Mouse (Mus musculus) brain, adult 2 months (tissue): ENCODE results near the gene Prlr.
A peak's percentile ranks its signal among the peaks of the same experiment; 100 is the strongest.

Experiments
- DNase-seq: peaks from one replicate; pipeline ENCODE4 v3.0.0; 2011; ENCODE audit warnings: low read depth, low spot score

The Prlr gene

DNA sequence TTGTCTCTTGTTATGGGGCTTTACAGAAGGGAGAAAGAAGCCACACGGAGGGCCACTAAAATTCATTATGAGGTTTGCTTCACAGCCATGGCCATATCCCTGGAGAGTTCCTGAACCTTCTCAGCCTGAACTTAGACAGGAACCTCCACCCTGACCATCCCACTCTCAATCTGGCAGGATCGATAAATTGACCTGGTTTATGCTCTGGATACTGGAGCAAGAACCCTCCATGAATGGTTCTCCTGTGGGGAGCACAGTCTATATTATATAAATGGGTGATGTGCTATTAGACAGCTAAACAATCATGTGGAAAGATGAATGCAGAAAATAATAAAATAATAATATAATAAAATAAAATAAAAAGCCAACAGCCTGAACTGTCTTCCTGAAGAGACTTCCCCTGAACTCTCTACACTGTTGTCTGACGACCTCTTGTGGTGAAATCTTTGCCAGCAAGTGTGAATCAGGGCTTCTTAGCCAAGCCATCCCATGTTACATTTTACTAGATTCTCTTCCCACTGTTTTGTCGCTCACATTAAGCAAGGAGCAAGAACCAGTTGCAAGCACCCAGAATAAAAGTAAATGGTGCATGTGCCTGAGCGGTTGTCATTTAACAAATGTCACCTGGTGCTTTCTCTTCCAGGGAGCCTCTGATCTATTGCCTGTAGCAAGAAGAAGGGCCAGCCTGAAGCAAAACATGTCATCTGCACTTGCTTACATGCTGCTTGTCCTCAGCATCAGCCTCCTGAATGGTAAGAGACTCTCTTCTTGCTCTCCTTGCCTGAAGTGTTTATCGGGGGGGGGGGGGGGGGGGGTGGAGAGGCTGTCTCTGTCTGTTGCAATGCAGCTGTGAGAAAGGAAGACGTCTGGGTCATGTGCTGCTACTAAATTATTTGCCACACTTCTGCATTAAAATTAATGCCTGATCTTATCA is 136.8 kb downstream of the Prlr start:
- peak; percentile 81 for DNase-seq

DNA sequence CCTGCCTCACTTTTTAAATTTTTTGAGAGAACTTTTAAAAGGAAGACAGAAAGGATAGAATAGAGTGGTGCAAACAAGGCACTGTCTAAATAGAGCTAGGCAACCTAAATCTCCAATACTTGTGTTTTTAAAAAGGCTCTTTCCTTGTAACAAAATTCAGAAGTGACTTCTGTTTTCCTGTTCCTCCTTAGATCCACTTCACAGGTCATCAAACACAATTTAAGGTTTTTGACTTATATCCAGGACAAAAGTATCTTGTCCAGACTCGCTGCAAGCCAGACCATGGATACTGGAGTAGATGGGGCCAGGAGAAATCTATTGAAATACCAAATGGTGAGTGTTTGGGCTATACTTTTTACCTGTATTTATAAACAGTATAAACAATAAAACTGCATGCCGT is 148.0 kb downstream of the Prlr start, which contains the start of gene Gm21973:
Gene Gm21973, plus strand, starts transcription at position 301 of the 400 bp plus-strand sequence.
- DNase-seq: no peak

DNA sequence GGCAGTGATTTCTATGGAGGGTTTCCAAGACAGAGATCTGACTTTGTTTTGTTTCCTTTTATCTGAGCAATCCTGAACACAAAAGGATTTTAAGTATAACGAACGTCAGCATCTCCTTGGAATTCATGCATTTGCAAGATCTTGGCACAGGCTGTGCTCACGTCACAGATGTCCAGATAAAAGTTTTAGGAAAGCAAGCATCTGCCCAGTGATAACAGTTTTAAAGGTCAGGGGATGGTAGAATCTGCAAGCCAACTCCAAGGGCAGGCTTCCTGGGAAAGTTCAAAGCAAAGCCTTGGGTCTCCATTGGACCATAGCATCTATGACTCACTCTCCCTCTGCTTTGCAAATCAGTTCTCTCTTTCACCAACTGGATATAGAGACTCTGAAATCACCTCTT is 153.6 kb downstream of the Prlr start:
- DNase-seq: no peak

DNA sequence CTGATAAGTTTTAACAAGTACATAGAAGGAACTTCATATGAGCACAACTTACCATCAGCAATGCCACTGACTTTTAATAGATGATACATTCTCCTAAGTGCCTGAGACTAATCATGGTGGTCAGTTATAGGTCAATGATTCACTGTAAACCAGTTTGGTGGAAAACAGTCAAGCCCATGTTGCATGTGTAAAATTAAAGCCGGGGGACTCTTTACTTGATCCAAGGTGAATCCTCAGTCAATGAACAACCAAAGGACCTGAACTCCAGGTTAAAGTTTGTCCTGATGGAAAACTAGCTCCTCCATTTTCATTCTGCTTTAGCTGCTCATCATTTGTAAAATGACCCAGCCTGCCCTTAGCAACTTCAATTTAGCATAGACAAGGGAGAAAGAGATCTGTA is 155.5 kb downstream of the Prlr start:
- DNase-seq: no peak

DNA sequence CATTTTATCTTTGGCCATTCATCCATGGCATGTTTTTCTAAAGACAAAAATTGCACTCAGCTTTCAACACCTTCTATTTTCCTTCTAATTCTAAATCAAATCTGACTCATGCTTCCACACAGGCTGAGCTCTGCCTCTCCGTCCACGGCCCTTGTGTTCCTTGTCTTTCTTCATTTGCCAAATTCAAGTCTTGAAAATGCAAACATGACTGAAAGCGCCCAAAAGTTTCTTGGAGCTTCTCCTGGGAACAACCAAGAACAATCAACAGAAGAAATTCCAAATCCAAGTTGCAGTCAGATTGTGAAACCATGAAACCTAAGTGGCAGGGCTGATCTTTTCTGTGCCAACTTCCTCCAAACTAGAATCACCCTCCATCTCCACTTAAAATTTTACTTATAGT is 161.6 kb downstream of the Prlr start:
- peak; percentile 15 for DNase-seq

DNA sequence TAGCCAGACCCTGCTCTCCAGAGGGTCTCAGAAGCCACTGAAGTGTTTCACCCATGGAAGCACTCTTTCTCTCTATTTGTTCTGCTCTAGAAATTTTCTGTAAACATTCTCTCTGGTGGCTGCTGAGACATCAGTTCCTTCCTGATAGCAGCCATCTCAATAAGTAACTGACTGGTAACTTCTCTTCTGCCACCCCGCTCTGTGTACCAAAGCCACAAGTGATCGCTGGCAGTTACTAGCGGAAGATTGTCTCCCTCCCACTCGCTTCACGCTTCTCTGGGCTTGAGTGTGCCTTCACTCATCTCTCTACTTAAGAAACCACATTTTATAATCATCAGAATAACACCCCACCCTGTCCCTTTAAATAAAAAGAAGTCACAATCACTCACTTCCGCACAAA is 170.0 kb downstream of the Prlr start:
- DNase-seq: no peak

DNA sequence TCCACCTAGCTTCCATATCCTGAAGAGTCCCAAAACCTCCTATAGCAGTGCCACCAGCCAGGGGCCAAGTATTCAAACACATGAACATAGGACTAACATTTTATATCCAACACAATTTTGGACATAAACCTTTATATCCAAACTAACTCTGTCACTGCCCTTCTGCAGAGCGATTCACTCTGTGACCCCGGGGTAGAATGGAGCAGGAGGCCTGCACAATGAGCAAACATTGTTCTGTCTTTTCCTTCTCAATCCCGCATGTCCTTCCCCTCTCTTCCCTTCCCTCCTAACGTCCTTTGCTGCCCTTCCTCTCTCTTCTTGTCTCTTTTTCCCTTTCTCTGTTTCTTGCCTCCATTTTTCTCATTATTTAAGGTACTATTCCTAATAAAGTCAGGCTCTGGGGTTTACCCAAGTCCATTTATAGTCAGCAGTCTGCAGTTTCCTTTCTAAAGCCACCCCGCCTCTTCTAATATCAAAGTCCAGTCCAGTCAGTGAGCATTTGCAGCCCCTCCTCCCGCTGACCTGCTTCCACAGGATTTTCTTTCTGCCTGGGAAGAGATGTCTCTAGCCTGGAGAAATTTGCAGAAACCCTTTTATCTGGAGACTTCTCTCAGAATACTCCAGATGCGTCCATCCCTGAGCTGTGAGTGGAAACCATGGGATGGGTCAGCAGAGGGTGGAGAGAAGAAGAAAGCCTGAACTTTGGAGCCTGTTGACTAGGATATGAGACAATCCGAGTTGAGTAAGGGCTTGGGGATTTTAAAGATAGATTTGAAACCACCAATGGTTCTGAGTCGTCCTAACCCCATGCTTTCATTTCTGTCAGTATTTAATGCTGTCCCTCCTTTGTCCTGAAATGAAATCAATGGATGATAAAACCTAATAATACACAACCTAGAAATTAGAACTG is 181.3 kb downstream of the Prlr start, which contains the start of gene Agxt2:
Gene Agxt2, plus strand, starts transcription at position 494 of the 910 bp plus-strand sequence.
- no peak for DNase-seq

DNA sequence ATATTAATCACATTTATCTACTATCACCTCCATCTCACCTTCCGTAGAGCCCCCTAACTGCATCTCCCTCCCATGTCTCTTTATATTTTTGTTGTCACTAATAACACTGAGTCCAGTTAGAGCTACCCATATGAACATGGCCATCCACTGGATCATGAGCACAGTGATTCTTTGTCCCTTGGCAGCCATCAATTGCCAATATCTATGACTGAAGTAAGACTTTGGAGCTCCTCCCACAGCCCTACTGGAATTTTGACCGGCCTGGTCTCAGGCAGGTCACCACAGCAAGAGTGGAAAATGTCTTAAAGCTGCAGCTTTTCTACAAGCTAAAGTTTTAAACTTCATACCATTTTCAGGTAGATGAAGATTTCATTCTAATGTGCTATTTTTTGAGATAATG is 189.3 kb downstream of the Prlr start:
- no peak for DNase-seq

DNA sequence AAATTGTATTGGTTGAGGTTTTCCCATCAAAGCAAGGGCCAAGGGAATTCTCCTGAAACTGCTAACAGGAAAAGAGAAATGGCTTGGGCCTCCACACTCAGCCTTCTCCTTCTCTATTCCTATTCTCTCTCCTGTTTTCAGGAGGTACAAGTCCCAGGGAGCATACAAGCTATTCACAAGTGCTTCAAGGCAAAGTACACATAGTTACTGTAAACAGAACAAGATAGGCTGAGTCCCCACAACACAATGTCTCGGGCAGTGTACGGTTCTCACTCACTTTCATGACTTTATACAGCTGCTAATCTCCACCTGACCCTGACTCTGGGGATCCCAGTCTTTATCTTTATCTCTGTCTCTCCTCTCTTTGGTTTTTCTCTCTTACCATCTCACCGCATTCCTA is 198.4 kb downstream of the Prlr start:
- DNase-seq: no peak

DNA sequence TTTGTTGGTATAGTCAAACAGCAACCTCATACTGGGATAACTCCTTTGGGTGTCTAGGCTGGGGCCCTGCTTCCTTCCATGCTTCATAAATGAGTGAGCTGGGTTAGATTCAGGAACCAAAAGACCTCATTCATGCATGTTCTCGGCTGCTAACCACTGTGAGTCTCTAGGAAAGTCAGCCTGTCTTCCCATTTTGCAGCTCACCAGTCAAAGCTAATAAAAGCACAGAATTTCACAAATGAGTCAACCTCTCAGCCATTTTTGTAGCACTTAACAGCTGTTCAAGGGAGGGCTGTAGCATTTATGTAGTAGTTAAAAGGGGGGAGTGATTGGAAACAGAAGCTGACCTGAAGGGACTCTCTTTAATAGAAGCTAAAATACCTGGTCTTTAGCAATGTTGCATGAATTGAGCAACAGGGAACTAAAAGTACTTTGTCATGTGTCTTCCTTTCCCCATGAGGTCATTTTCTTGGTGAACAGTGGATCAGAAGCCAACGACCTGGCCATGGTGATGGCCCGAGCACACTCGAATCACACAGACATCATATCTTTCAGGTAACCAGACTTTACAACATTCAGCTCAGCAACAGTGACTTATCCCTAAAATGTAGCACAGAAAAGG is 201.4 kb downstream of the Prlr start:
- DNase-seq: peak; percentile 61

DNA sequence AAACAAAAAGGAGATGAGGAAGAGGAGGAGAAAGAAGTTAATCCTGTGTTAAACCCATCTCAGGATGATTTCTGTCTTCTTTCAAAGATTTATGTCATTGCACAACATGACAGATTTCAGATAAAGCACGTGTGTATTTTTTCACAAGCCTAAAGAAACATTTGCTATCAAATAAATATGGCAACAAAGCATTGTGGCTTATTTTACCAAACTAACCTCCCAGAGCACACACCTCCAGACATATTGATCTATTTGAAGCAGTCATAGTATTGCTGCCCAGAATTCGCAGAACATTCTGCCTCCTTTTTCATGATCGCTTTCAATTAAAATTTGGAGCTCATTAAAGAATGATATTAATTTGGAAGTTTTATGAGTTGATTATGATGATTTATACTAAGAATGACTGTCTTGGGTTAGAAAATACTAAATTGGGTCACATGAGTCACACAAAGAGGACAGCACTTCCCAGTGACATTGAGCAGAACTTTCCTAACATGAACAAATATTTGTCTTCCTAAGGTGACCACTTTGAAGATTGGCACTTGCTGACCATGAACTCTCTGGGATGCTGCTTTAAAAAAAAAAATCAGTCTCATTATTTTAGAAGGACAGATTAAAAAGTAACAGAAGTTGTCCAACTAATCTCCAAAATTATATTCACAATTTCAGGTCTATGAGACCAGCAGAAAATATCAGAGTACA is 202.9 kb downstream of the Prlr start:
- no peak for DNase-seq

DNA sequence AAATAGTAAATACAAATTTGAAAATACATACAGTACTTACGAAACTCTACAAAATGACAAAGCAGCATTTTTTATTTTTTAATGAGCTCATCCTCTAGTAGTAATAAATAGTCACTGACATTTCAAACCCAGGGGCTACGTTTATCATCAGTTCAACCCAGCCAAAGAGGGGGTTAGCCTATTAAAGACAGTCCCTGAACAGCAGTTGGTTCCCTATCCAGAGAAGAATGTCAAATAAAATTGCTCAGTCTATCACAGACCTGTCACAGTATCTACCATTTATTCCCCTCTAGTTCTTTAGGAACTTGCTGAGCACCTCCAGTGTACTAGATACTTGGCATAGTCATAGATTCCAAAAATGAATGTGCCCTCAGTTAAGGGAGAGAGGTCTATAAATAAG is 210.2 kb downstream of the Prlr start:
- no peak for DNase-seq
